Mouse (Mus musculus): ENCODE data around the gene Dcaf8.

DNA sequence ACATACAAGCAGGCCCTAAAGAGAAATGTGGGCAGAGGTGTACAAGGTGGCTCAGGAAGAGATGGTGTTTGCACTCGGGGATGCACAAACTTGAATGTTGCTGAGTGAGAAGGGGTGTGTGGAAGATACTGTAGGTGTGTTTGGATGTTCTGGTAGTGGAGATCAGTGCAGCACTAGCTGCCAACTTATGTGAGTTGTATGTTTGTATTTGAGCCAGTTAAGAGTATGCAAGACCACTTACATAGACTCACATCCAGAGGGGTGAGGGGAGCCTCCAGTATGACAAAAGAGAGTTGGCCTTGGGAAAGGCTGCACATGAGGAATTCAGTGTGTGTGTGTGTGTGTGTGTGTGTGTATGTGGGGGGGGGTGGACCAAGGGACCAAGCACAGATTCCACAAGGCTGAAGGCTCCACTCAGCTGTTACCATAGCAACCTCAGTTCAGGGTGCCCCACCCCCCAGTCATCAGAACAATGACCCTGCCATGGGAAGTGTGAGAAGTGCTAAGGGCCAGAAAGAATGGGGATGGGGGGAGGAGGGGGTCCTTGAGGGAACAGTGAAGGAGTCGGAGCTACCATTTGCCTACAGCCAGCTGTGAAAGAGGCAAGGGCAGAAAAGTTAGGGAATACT, 55.1 kb downstream of the Dcaf8 start:
- no peak for TF ChIP-seq CTCF (IDR thresholded peaks at IDR 0.05; ENCODE audit: extremely low read depth, insufficient read depth, low read length)
- no peak for TF ChIP-seq POLR2A (IDR thresholded peaks at IDR 0.05; ENCODE audit: extremely low read depth, insufficient read depth, low read length)
